Mouse (Mus musculus) cerebellum, adult 2 months (tissue): ENCODE measurements around the gene Zswim4. TPM values are rescaled to one million over a fixed set of nuclear protein-coding genes. Genes with fewer than 3 reads are reported as not detected.

ENCODE experiments used
- DNase-seq, 2 experiments: peaks; one replicate each; pipeline ENCODE4 v3.0.0; 2021
- H3K27ac ChIP-seq: fragments of 200-500 bp; 2 replicates; pipeline ENCODE4 v1.5.1; 2012; ENCODE audit warnings: low read length, control low read depth, inconsistent platforms; ENCODE audit not compliant: insufficient read depth
- H3K27me3 ChIP-seq: fragments of 200-500 bp; 2 replicates; pipeline ENCODE4 v1.6.1; 2012; ENCODE audit warnings: inconsistent platforms, mild to moderate bottlenecking, low read length, moderate library complexity; ENCODE audit not compliant: control insufficient read depth, insufficient read depth
- H3K4me1 ChIP-seq: fragments of 200-500 bp; 2 replicates; pipeline ENCODE4 v1.6.1; 2011; ENCODE audit warnings: low read length; ENCODE audit not compliant: control insufficient read depth, insufficient read depth
- H3K4me3 ChIP-seq: fragments of 200-500 bp; replicated peaks from 2 replicates; pipeline ENCODE3; 2011; ENCODE audit warnings: mild to moderate bottlenecking, low read depth, low read length, control low read depth; ENCODE audit not compliant: insufficient read depth
- CTCF ChIP-seq: fragments of 200-500 bp; IDR thresholded peaks from 2 replicates; pipeline ENCODE4 v1.5.1; 2011; ENCODE audit warnings: low read depth, mild to moderate bottlenecking, control low read depth, low read length, moderate library complexity, borderline replicate concordance; ENCODE audit not compliant: insufficient read depth
- POLR2A ChIP-seq: fragments of 200-500 bp; IDR thresholded peaks from 2 replicates; pipeline ENCODE4 v1.6.1; 2011; ENCODE audit warnings: low read length, control low read depth, borderline replicate concordance; ENCODE audit not compliant: insufficient read depth
- WGBS: fragments of 180-500 bp; shearing (Covaris S2); methylation state at CpG from one replicate; pipeline ENCODE4 v1.1.7; 2018; 5-methylcytosine and 5-hydroxymethylcytosine counted together
- polyA plus RNA-seq: library from polyadenylated mRNA; depleted of rRNA; stranded (reverse); fragments of >200 nt; gene quantifications from 2 replicates; pipeline ENCODE4 v1.2.3, GENCODE M21; 2012

Zswim4 gene
- polyA plus RNA-seq, 1 experiment, result 14.0 TPM

- 95% methylated on average over 9 of the region's 9 CpGs for WGBS
- Histone ChIP-seq H3K4me1 (no peaks in the 10 kb centered on the region; the same call in 1 of the 2 replicates), H3K27ac (no peak overlapping the region), H3K4me3 (no peak overlapping the region), H3K27me3 (no peaks in the 10 kb centered on the region)
- no peak for DNase-seq
- TF ChIP-seq POLR2A (no peak), CTCF (no peak)
These were observed 14.2 kb downstream of the Zswim4 start for GRCm38 (mm10) chr8:84222566-84223165.

- DNase-seq, result no peak
- Histone ChIP-seq H3K27me3 (no peaks in the 10 kb centered on the region), H3K4me3 (no peak overlapping the region), H3K4me1 (no peaks in the 10 kb centered on the region; the same call in 1 of the 2 replicates), H3K27ac (no peak overlapping the region)
- 80% methylated on average over 7 of the region's 7 CpGs for WGBS
- TF ChIP-seq POLR2A (no peak), CTCF (no peak)
These were observed 16.8 kb downstream of the Zswim4 start for GRCm38 (mm10) chr8:84220105-84220504.

GRCm38 (mm10) chr8:84218143-84218542 is 18.7 kb downstream of the Zswim4 start:
- WGBS, result 94% methylated on average over 5 of the region's 5 CpGs
- no peaks in the 10 kb centered on the region; the same call in 1 of the 2 replicates for H3K4me1 ChIP-seq
- no peak for DNase-seq
- H3K27me3 ChIP-seq, result no peaks in the 10 kb centered on the region
- TF ChIP-seq POLR2A, result no peak
- TF ChIP-seq CTCF, result no peak
- no peak overlapping the region for H3K4me3 ChIP-seq
- H3K27ac ChIP-seq, result no peak overlapping the region

GRCm38 (mm10) chr8:84217206-84217605 is 19.6 kb downstream of the Zswim4 start:
- 74% methylated on average over 11 of the region's 11 CpGs for WGBS
- H3K4me3 ChIP-seq, result no peak overlapping the region
- H3K27ac ChIP-seq, result no peak overlapping the region
- no peaks in the 10 kb centered on the region for H3K27me3 ChIP-seq
- no peaks in the 10 kb centered on the region; the same call in 1 of the 2 replicates for H3K4me1 ChIP-seq
- TF ChIP-seq CTCF (no peak), POLR2A (no peak)
- no peak for DNase-seq

GRCm38 (mm10) chr8:84213277-84213676 is 23.6 kb downstream of the Zswim4 start:
- 89% methylated on average over 4 of the region's 4 CpGs for WGBS
- peaks cover 3% of the 10 kb centered on the region; the same call in 1 of the 2 replicates for H3K4me1 ChIP-seq
- no peak overlapping the region for H3K27ac ChIP-seq
- H3K27me3 ChIP-seq, result no peaks in the 10 kb centered on the region
- no peak for DNase-seq
- TF ChIP-seq POLR2A, result no peak
- TF ChIP-seq CTCF, result no peak
- H3K4me3 ChIP-seq, result no peak overlapping the region

GRCm38 (mm10) chr8:84211881-84212563 is 24.8 kb downstream of the Zswim4 start:
- no peak for DNase-seq
- TF ChIP-seq CTCF, result no peak
- no peak for TF ChIP-seq POLR2A
- peaks cover 3% of the 10 kb centered on the region; the same call in 1 of the 2 replicates for H3K4me1 ChIP-seq
- no peaks in the 10 kb centered on the region for H3K27me3 ChIP-seq
- H3K4me3 ChIP-seq, result no peak overlapping the region
- WGBS, result 82% methylated on average over 31 of the region's 31 CpGs
- H3K27ac ChIP-seq, result no peak overlapping the region

GRCm38 (mm10) chr8:84211202-84211601 is 25.7 kb downstream of the Zswim4 start:
- no peak for DNase-seq
- Histone ChIP-seq H3K4me3 (no peak overlapping the region), H3K27ac (no peak overlapping the region), H3K27me3 (no peaks in the 10 kb centered on the region), H3K4me1 (peaks cover 3% of the 10 kb centered on the region; the same call in 1 of the 2 replicates)
- TF ChIP-seq POLR2A (no peak), CTCF (no peak)
- WGBS, result 77% methylated on average over 3 of the region's 3 CpGs

GRCm38 (mm10) chr8:84210167-84210791 is 26.6 kb downstream of the Zswim4 start:
- peak overlapping the region; percentile 51 for H3K4me3 ChIP-seq
- peaks cover 3% of the 10 kb centered on the region; the same call in 1 of the 2 replicates for H3K4me1 ChIP-seq
- peak; percentile 82 for TF ChIP-seq CTCF
- TF ChIP-seq POLR2A, result no peak
- no peak overlapping the region for H3K27ac ChIP-seq
- WGBS, result 51% methylated on average over 34 of the region's 34 CpGs
- H3K27me3 ChIP-seq, result no peaks in the 10 kb centered on the region
- DNase-seq, result peak; percentile 72 to 86
